Mouse (Mus musculus) brain, embryonic 14.5 days (tissue): ENCODE data around the gene Prkar1b.

Experiments
- CTCF ChIP-seq: fragments of 200-500 bp; IDR thresholded peaks from 2 replicates; pipeline ENCODE4 v1.5.1; 2012; ENCODE audit warnings: inconsistent platforms, mild to moderate bottlenecking, moderate library complexity, borderline replicate concordance; ENCODE audit not compliant: insufficient read depth, insufficient read length; ENCODE audit errors: extremely low read depth
- POLR2A ChIP-seq: fragments of 200-500 bp; IDR thresholded peaks from 2 replicates; pipeline ENCODE4 v1.6.1; 2012; ENCODE audit warnings: mild to moderate bottlenecking, inconsistent platforms, borderline replicate concordance; ENCODE audit not compliant: poor library complexity, insufficient read depth, insufficient read length, severe bottlenecking; ENCODE audit errors: extremely low read depth

DNA sequence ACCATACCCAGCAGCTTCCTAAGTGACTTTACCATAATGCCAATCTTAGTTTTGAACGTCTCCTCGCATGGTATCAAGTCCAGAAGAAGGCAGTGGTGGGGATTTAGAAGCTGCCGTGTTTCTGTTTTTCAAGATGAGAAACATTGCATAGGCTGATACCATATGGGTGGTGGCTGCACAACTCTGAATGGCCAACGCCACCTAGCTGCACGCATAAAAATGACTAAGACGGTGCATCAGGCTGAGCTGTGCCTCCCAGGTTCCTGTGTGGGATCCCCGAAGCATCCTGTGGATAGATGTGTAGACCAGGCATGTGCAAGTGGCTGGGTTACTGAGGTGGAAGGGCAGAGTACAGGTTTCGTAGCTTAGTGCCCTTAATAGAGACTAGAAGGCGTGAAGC is 42.0 kb downstream of the Prkar1b start:
- TF ChIP-seq CTCF (peak; percentile 47; the same call in 1 of the 2 replicates), POLR2A (no peak)
